Mouse (Mus musculus) limb, embryonic 10.5 days (tissue): ENCODE measurements around the gene Osbpl2. TPM values are rescaled to one million over a fixed set of nuclear protein-coding genes. Genes with fewer than 3 reads are reported as not detected.

Experiments used
- DNase-seq: peaks from one replicate; pipeline ENCODE4 v3.0.0-alpha.2; 2017; ENCODE audit warnings: low spot score
- H3K27ac ChIP-seq: fragments of 300-500 bp; sonication (generic); 2 replicates; pipeline ENCODE4 v1.5.1; 2016; ENCODE audit warnings: mild to moderate bottlenecking
- H3K27me3 ChIP-seq: fragments of 300-500 bp; sonication (generic); 2 replicates; pipeline ENCODE4 v1.6.1; 2016; ENCODE audit warnings: low read depth, mild to moderate bottlenecking; ENCODE audit not compliant: poor library complexity, severe bottlenecking
- H3K36me3 ChIP-seq: fragments of 300-500 bp; sonication (generic); 2 replicates; pipeline ENCODE4 v1.6.1; 2016; ENCODE audit warnings: mild to moderate bottlenecking, moderate library complexity
- H3K4me1 ChIP-seq: fragments of 300-500 bp; sonication (generic); 2 replicates; pipeline ENCODE4 v1.6.1; 2016
- H3K4me3 ChIP-seq: fragments of 300-500 bp; sonication (generic); 2 replicates; pipeline ENCODE4 v1.5.1; 2016; ENCODE audit warnings: mild to moderate bottlenecking, moderate library complexity
- H3K9me3 ChIP-seq: fragments of 300-500 bp; sonication (generic); replicated peaks from 2 replicates; pipeline ENCODE4 v1.6.1; 2016; ENCODE audit warnings: mild to moderate bottlenecking
- WGBS: fragments of 180-500 bp; shearing (Covaris S2); methylation state at CpG from one replicate; pipeline ENCODE4 v1.1.7; 2016; 5-methylcytosine and 5-hydroxymethylcytosine counted together
- polyA plus RNA-seq: library from polyadenylated mRNA; unstranded; fragments of >200 nt; fragmentation: Nextera tagmentation; extraction: Ambion mirVana; gene quantifications from 2 replicates; pipeline ENCODE4 v1.2.1, GENCODE M21; 2016

Osbpl2 gene
- polyA plus RNA-seq, 1 experiment from 2014 or later = 25.6 TPM

GRCm38 (mm10) chr2:180113909-180114890, 4.9 kb upstream of the Osbpl2 start:
- WGBS = 57% methylated on average over 17 of the region's 17 CpGs
- no peak for DNase-seq
- H3K4me1 ChIP-seq = peaks cover 18% of the 10 kb centered on the region

GRCm38 (mm10) chr2:180115279-180115678, 3.8 kb upstream of the Osbpl2 start:
- DNase-seq = no peak
- Histone ChIP-seq H3K27ac (no peak overlapping the region), H3K36me3 (no peaks in the 10 kb centered on the region), H3K4me1 (peaks cover 25% of the 10 kb centered on the region), H3K4me3 (no peak overlapping the region), H3K27me3 (peaks cover 7% of the 10 kb centered on the region; the same call in 1 of the 2 replicates), H3K9me3 (no peaks in the 10 kb centered on the region)
- 54% methylated on average over 6 of the region's 6 CpGs for WGBS

More at GRCm38 (mm10) chr2:180113909-180114890, 4.9 kb upstream of the Osbpl2 start:
- Histone ChIP-seq H3K9me3 (no peaks in the 10 kb centered on the region), H3K36me3 (no peaks in the 10 kb centered on the region), H3K27me3 (peaks cover 7% of the 10 kb centered on the region; the same call in 1 of the 2 replicates), H3K4me3 (no peak overlapping the region), H3K27ac (no peak overlapping the region)

DNA sequence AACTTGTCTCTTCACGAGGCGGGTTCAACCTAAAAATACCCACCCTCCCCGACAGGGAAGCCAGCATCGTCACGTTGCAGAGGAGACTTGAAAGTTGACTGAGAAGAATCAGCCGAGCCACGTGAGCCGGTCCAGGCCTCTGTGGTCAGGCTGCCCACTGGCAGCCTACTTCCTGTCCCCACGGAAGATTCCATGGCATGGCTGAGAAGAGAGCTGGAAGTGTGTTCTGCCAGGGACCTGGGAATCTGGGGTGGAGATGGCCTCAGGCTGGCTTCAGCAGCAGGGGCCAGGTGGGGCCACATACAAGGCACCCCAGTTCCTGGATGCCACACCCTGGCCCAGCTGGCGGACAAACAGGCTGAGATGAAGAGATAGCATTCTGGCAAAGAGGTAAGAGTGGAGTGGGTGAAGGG, 3.0 kb upstream of the Osbpl2 start:
- no peaks in the 10 kb centered on the region for H3K36me3 ChIP-seq
- peaks cover 7% of the 10 kb centered on the region; the same call in 1 of the 2 replicates for H3K27me3 ChIP-seq
- H3K9me3 ChIP-seq = no peaks in the 10 kb centered on the region
- DNase-seq = no peak
- 79% methylated on average over 10 of the region's 10 CpGs for WGBS
- H3K4me1 ChIP-seq = peaks cover 25% of the 10 kb centered on the region
- no peak overlapping the region for H3K27ac ChIP-seq
- no peak overlapping the region for H3K4me3 ChIP-seq

- Histone ChIP-seq H3K36me3 (no peaks in the 10 kb centered on the region), H3K9me3 (no peaks in the 10 kb centered on the region), H3K4me1 (peaks cover 25% of the 10 kb centered on the region), H3K4me3 (no peak overlapping the region), H3K27me3 (peaks cover 7% of the 10 kb centered on the region; the same call in 1 of the 2 replicates), H3K27ac (no peak overlapping the region)
- 80% methylated on average over 8 of the region's 8 CpGs for WGBS
- no peak for DNase-seq
Observed at GRCm38 (mm10) chr2:180116741-180117484, 2.2 kb upstream of the Osbpl2 start.

- Histone ChIP-seq H3K9me3 (no peaks in the 10 kb centered on the region), H3K4me3 (peak overlapping the region; percentile 81), H3K27ac (0 out of 2 replicates have a peak overlapping the region, but pooled peaks have one; percentile 10), H3K27me3 (peaks cover 7% of the 10 kb centered on the region; the same call in 1 of the 2 replicates), H3K4me1 (peaks cover 25% of the 10 kb centered on the region), H3K36me3 (no peaks in the 10 kb centered on the region)
- 12% methylated on average over 13 of the region's 13 CpGs for WGBS
- DNase-seq = no peak
Observed at GRCm38 (mm10) chr2:180117485-180118194, 1.5 kb upstream of the Osbpl2 start.

DNA sequence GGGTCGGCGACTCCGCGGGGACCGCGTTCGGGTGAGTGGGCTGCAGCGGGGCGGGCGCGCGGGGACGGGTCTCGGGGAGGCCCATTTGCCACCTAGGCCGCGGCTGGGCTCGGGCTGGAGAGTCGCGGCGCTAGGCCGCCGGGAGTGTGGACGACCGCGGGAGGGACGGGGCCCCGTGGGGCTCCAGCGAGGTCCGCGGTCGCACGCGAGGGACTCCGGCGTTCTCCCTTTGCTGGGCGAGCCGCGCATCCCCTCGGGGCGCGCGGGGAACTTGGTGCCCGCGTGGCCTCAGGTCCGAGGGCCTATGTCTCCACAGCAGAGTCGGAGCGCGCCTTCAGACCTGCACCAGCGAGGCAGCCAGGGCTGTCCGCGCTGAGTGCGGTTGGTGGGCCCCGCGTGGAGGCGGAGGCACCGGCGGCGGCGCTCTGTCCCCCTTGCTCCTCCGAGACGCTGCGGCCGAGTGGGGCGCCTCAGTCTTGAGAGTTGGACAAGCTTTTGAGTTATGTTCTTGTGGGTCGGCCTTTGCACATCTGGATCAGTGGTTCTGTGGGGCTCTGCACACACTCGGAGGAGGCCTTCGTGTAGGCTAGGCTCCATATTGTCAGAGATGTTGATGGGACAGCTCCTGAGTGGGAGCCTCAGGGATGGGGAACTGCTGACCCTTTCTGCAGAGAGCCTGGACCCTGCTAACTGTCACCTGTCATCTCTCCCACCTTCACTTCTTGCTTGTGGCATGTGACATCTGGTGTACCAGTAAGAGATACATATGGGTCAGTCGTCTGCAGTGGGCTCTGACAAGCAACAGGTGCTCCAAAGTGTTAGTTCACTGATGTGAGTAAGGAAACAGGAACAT, 559 bp downstream of the Osbpl2 start:
- peaks cover 7% of the 10 kb centered on the region; the same call in 1 of the 2 replicates for H3K27me3 ChIP-seq
- WGBS = 1% methylated on average over 68 of the region's 68 CpGs
- H3K9me3 ChIP-seq = no peaks in the 10 kb centered on the region
- H3K27ac ChIP-seq = peak overlapping the region; percentile 80
- H3K4me3 ChIP-seq = peak overlapping the region; percentile 81
- peaks cover 25% of the 10 kb centered on the region for H3K4me1 ChIP-seq
- no peak for DNase-seq
- H3K36me3 ChIP-seq = peaks cover 5% of the 10 kb centered on the region; the same call in 1 of the 2 replicates

GRCm38 (mm10) chr2:180120292-180120761, 1.2 kb downstream of the Osbpl2 start:
- Histone ChIP-seq H3K27ac (no peak overlapping the region), H3K9me3 (no peaks in the 10 kb centered on the region), H3K4me1 (peaks cover 26% of the 10 kb centered on the region), H3K4me3 (peak overlapping the region; percentile 81), H3K27me3 (peaks cover 7% of the 10 kb centered on the region; the same call in 1 of the 2 replicates), H3K36me3 (peaks cover 5% of the 10 kb centered on the region; the same call in 1 of the 2 replicates)
- no peak for DNase-seq
- WGBS = 72% methylated on average over 5 of the region's 5 CpGs

DNA sequence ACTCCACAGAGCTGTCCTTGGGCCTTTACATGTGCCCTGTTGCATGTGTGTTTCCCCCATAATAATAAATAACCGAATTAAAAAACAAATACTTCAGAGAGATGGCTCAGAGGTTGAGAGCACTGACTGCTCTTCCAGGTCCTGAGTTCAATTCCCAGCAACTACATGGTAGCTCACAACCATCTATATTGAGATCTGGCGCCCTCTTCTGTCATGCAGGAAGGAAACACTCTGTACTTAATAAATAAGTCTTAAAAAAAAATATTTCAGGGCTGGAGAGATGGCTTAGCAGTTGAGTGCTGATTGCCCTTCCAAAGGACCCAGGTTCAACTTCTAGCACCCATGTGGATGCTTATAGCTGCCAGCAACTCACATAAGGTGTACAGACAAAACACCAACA, 5.1 kb downstream of the Osbpl2 start:
- Histone ChIP-seq H3K4me3 (no peak overlapping the region), H3K4me1 (peaks cover 31% of the 10 kb centered on the region), H3K27me3 (no peaks in the 10 kb centered on the region), H3K27ac (no peak overlapping the region), H3K9me3 (no peaks in the 10 kb centered on the region), H3K36me3 (peaks cover 5% of the 10 kb centered on the region; the same call in 1 of the 2 replicates)
- DNase-seq = no peak
- WGBS = 86% methylated on average over 2 of the region's 2 CpGs

- H3K27ac ChIP-seq = no peak overlapping the region
- WGBS = 28% methylated on average over 4 of the region's 4 CpGs
Observed at GRCm38 (mm10) chr2:180126195-180126594, 7.1 kb downstream of the Osbpl2 start.

DNA sequence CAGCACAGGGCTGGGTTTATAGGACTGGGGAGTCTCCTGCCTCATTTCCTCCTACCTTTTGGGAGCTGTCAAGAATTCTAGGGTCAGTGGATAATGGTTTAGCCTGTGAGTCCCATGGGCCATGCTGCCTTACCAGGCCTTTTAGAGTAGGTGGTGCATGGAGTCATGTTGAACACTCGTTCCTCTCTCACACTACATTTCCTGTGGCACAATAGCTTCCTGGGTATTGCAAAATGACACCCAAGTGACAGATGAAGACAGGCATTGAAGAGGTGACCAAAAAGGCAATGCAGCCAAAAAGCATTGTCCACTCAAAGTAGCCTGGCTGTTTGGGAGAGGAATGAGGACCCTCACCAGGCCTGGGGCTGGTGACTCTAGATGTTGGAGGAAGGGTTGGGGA, 8.6 kb downstream of the Osbpl2 start:
- H3K27me3 ChIP-seq = no peaks in the 10 kb centered on the region
- 73% methylated on average over 1 of the region's 1 CpGs for WGBS
- H3K4me1 ChIP-seq = peaks cover 23% of the 10 kb centered on the region; the same call in 1 of the 2 replicates
- H3K27ac ChIP-seq = no peak overlapping the region
- H3K9me3 ChIP-seq = no peaks in the 10 kb centered on the region
- no peak for DNase-seq
- peaks cover 5% of the 10 kb centered on the region; the same call in 1 of the 2 replicates for H3K36me3 ChIP-seq
- no peak overlapping the region for H3K4me3 ChIP-seq

More at GRCm38 (mm10) chr2:180126195-180126594, 7.1 kb downstream of the Osbpl2 start:
- DNase-seq = no peak
- Histone ChIP-seq H3K9me3 (no peaks in the 10 kb centered on the region), H3K4me1 (peaks cover 23% of the 10 kb centered on the region; the same call in 1 of the 2 replicates), H3K27me3 (no peaks in the 10 kb centered on the region), H3K36me3 (peaks cover 5% of the 10 kb centered on the region; the same call in 1 of the 2 replicates), H3K4me3 (no peak overlapping the region)

DNA sequence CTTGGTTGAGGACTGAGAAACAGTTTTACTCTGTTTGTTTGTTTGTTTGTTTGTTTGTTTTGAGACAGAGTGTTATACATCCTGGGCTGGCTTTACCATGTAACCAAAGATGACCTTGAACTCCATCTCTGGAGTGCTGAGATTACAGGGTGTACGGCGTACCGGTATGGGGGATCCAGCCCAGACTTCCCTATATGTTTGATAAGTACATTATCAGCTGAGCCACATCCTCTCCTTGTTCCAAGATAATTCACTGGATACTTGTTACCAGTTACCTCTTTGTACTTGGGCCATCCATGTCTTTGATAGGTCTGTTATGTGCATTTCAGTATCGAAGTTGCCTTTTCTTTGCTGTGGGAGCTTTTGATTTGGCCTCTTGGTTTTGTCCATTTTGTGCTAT, 14.1 kb downstream of the Osbpl2 start:
- Histone ChIP-seq H3K27me3 (no peaks in the 10 kb centered on the region), H3K9me3 (no peaks in the 10 kb centered on the region), H3K4me1 (no peaks in the 10 kb centered on the region), H3K36me3 (peaks cover 1% of the 10 kb centered on the region; the same call in 1 of the 2 replicates), H3K27ac (no peak overlapping the region), H3K4me3 (no peak overlapping the region)
- 97% methylated on average over 4 of the region's 4 CpGs for WGBS
- DNase-seq = no peak
